Mouse (Mus musculus): ENCODE measurements around the gene Ganc. TPM values are rescaled to one million over a fixed set of nuclear protein-coding genes. Genes with fewer than 3 reads are reported as not detected.

The Ganc gene
- polyA plus RNA-seq (2015; fragmentation: Nextera tagmentation; extraction: Ambion mirVana), result 9.2 and 9.7 TPM in 2 replicates

DNA sequence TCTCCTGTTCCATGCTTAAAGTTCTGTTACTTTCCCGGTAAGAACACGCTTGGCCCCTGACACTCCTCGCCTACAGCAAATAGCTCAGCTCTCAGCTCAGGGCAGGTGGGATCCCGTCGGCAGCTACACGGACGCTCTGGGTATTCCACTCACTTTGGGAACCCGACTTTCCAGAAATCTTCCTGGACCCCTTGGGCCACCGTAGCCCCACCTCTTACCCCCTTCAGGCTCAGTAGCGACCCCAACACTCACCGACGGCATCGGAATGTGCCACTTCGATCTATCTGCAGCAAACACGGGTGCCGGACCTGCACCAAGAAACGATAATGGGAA, at the start of gene Ganc:
Gene Ganc, plus strand, starts transcription at position 244 of the 333 bp plus-strand sequence.
- Histone ChIP-seq H3K27ac (peak within 1 kb of the TSS; percentile 91), H3K36me3 (replicated peaks) (no peaks in the 10 kb centered on the region), H3K4me1 (peaks cover 19% of the 10 kb centered on the region), H3K9ac (peak within 1 kb of the TSS; percentile 76), H3K4me2 (peak within 1 kb of the TSS; percentile 93), H3K9me3 (no peaks in the 10 kb centered on the region), H3K4me3 (peak within 1 kb of the TSS; percentile 93), H3K27me3 (replicated peaks) (no peaks in the 10 kb centered on the region)
- under 1% methylated on average over 17 of the region's 17 CpGs for WGBS
- ATAC-seq (replicated peaks), result peak; percentile 85

DNA sequence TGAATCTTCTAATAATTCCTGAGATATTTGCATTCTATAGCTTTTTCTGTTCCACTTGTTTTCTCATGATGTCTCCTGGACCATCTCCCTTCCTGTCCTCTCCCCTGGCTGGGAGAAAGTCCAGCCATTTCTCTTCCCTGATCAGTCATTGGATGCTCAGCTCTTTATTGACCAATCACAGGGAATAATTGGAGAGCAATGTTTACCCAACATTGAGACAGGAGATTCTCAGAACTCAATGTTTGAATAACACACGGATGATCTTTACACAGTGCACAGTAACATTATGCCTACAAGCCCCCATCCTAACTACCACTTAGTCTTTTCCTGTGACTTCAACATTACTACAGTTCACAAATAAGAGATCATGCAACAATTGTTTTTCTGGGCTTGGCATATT, 43.3 kb upstream of the Ganc start:
- no peaks in the 10 kb centered on the region for H3K27me3 ChIP-seq (replicated peaks)
- H3K36me3 ChIP-seq (replicated peaks), result peaks cover 40% of the 10 kb centered on the region
- no peak for ATAC-seq (replicated peaks)

DNA sequence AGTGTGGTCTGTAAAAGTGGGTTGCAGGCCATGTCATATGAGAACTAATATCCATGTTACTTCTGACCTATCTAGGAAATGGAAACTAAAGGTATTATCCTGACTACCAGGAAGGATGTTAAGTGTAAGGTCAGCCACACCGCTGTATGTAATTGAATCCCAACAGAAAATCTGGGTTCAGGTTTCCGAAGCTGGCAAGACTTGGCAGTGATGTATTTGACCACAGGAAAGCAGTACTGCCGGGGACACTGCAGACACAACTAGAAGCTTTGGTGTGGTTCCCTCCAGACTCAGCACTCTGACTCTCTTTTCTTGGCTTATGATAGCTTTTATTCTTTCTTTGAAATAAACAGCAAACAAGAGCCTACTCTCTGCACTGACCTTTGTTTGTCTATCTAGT, 37.2 kb upstream of the Ganc start:
- no peak for ATAC-seq (replicated peaks)
- Histone ChIP-seq H3K4me2 (no peak overlapping the region), H3K36me3 (replicated peaks) (peaks cover 54% of the 10 kb centered on the region), H3K4me3 (no peak overlapping the region), H3K9me3 (no peaks in the 10 kb centered on the region), H3K27ac (no peak overlapping the region), H3K27me3 (replicated peaks) (no peaks in the 10 kb centered on the region), H3K9ac (no peak overlapping the region), H3K4me1 (no peaks in the 10 kb centered on the region)
- WGBS, result 97% methylated on average over 3 of the region's 3 CpGs

More for the DNA sequence above, 43.3 kb upstream of the Ganc start:
- Histone ChIP-seq H3K4me3 (no peak overlapping the region), H3K9ac (no peak overlapping the region), H3K27ac (no peak overlapping the region), H3K9me3 (no peaks in the 10 kb centered on the region), H3K4me2 (no peak overlapping the region), H3K4me1 (no peaks in the 10 kb centered on the region)
- WGBS, result 84% methylated on average over 1 of the region's 1 CpGs

DNA sequence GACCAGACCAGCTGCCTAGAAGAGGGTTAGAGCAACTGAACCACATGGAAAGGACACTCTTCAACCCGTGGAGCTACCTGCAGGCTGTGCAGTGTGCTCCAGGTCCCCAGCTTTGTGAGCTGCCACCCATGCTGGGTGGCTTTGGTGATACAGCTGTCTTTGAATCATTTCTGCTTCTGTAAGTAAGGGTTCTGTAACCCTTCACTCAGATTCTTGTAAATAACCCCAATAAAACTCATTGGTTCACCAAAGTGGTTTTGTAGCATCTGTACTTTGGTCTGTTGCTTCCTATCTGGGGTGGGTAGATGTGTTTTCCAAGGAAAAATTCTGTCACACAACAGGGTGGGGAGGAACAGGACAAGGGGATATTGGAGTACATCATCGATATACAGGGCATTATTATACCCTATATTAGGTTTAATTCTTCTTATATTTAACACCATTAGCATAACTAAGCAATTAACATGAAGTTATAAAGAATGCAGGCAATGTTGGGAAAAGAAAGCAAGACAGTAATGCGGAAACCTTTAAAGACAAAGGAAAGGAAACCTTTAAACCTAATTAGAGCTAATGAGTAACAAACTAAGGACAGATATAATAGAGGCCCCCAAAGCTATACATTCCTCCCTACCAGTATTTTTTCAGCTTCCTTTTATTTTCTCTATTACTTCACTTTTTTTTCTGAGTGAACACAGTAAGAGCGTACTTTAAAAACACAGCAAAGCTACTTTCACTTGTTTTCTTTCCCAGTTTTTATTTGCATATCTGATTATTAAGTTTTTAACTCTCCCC, 36.1 kb upstream of the Ganc start:
- Histone ChIP-seq H3K4me3 (no peak overlapping the region), H3K27me3 (replicated peaks) (no peaks in the 10 kb centered on the region), H3K27ac (no peak overlapping the region), H3K4me2 (no peak overlapping the region), H3K4me1 (no peaks in the 10 kb centered on the region), H3K9ac (no peak overlapping the region), H3K9me3 (no peaks in the 10 kb centered on the region), H3K36me3 (replicated peaks) (peaks cover 53% of the 10 kb centered on the region)
- no peak for ATAC-seq (replicated peaks)
- WGBS, result 92% methylated on average over 4 of the region's 4 CpGs

DNA sequence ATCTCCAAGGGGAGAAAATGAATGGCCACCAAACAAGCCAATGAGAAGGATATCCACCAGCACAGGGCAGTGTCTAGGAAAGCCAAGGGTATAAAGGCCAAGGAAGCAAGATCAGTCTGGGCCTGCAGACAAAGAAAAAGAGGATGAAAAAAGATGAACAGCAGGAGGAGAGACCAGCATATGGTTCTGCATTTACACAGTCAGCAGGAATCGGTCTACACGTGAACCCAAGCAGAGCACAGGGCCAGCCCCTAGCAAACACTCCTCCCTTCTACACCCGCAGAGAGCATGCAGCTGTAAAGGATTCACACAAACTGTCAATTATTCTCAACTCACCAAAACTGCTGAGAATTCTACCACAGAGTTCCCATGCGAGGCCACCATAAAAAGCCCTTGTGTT, 29.8 kb upstream of the Ganc start:
- ATAC-seq (replicated peaks), result no peak
- peaks cover 47% of the 10 kb centered on the region for H3K36me3 ChIP-seq (replicated peaks)
- H3K9me3 ChIP-seq, result no peaks in the 10 kb centered on the region
- H3K9ac ChIP-seq, result no peak overlapping the region
- H3K4me3 ChIP-seq, result no peak overlapping the region
- H3K27ac ChIP-seq, result no peak overlapping the region
- H3K4me2 ChIP-seq, result no peak overlapping the region
- no peaks in the 10 kb centered on the region for H3K4me1 ChIP-seq
- H3K27me3 ChIP-seq (replicated peaks), result no peaks in the 10 kb centered on the region
- 80% methylated on average over 4 of the region's 4 CpGs for WGBS

DNA sequence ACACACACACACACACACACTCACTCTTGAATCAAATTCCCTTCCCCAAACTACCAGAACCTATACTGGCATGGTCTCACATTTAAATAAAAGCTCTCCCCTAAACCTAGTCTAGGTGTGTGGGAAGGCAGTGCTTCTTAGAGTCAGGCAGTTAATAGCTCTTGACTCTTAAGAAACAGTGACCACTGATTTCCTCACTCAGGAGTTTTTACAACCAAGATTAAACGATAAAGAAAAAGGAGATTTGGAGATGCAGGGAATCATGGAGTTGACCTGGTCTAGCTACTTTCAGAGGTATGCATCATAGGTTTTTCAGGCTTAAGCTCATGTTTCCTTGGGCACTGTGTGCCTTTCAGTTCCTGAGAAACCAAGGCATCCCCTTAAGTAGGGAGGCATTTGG, 17.4 kb upstream of the Ganc start:
- H3K4me1 ChIP-seq, result no peaks in the 10 kb centered on the region
- H3K27ac ChIP-seq, result no peak overlapping the region
- no peak for ATAC-seq (replicated peaks)
- peaks cover 45% of the 10 kb centered on the region; the same call in 1 of the 2 replicates for H3K36me3 ChIP-seq (replicated peaks)
- H3K9me3 ChIP-seq, result no peaks in the 10 kb centered on the region
- no peaks in the 10 kb centered on the region for H3K27me3 ChIP-seq (replicated peaks)
- WGBS, result 96% methylated on average over 1 of the region's 1 CpGs
- H3K4me3 ChIP-seq, result no peak overlapping the region
- H3K4me2 ChIP-seq, result no peak overlapping the region
- no peak overlapping the region for H3K9ac ChIP-seq

DNA sequence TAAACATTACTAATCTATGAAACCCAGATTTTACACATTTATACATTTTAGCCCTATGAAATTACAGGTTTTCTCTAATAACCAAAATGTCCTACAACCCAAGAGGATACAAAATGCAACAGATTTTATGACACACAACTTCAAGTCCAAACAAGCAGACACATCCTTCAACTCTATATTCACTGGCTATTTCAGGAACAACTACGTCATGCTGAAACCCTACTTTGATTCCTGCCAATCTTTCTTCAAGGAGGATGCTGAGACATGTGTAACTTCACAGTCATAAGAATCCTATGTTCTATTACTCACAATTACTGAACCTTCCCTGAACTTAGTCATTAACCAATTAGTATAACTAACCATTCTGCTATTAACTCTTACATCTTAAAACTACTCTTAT, 16.4 kb upstream of the Ganc start:
- H3K9ac ChIP-seq, result no peak overlapping the region
- H3K36me3 ChIP-seq (replicated peaks), result peaks cover 38% of the 10 kb centered on the region; the same call in 1 of the 2 replicates
- no peak overlapping the region for H3K4me2 ChIP-seq
- no peak for ATAC-seq (replicated peaks)
- H3K9me3 ChIP-seq, result no peaks in the 10 kb centered on the region
- no peaks in the 10 kb centered on the region for H3K4me1 ChIP-seq
- no peak overlapping the region for H3K27ac ChIP-seq
- H3K27me3 ChIP-seq (replicated peaks), result no peaks in the 10 kb centered on the region
- H3K4me3 ChIP-seq, result no peak overlapping the region
- WGBS, result 84% methylated on average over 1 of the region's 1 CpGs

DNA sequence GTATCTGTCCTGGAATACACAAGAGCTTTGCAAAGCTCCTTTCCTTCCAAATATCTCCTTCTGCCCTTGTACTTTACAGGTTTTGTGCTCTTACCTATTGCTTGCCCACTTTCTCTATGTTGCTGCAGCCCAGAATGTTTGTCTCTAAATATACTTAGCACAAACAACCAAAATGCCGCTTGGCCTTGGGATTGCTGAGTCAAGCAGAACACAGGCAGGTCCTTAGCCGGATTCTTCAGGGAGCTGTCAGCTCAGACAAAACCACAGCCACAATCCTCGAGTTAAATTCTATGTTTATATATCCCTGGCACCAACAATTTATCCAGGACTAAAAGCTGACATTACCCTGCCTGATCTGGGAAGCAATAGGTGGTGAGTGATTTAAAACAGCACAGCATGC, 14.3 kb upstream of the Ganc start:
- no peak for ATAC-seq (replicated peaks)
- Histone ChIP-seq H3K4me3 (no peak overlapping the region), H3K27me3 (replicated peaks) (no peaks in the 10 kb centered on the region), H3K4me2 (no peak overlapping the region), H3K9ac (no peak overlapping the region), H3K36me3 (replicated peaks) (peaks cover 41% of the 10 kb centered on the region; the same call in 1 of the 2 replicates), H3K27ac (no peak overlapping the region), H3K4me1 (no peaks in the 10 kb centered on the region), H3K9me3 (no peaks in the 10 kb centered on the region)
- WGBS, result 94% methylated on average over 3 of the region's 3 CpGs

DNA sequence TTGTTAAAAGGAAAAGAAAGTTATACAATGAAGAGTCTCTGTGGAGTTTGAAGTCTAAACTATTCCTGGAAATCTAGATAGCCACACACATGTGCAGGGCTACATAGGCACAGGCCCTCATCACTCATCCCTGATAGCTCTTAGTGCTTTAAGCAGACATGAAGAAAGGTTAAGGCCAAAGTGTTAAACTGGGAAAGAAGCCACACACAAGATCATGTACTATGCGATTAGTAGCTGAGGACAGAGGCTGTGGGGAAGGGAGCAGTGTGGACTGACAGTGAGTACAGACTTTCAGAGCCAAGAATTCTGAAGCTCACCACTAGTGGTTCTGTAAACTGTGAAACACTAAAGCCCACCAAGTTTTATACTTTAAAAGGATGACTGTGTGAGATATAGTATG, 12.8 kb upstream of the Ganc start:
- H3K36me3 ChIP-seq (replicated peaks), result peaks cover 42% of the 10 kb centered on the region; the same call in 1 of the 2 replicates
- no peaks in the 10 kb centered on the region for H3K27me3 ChIP-seq (replicated peaks)
- no peaks in the 10 kb centered on the region for H3K9me3 ChIP-seq
- 98% methylated on average over 1 of the region's 1 CpGs for WGBS
- H3K4me1 ChIP-seq, result no peaks in the 10 kb centered on the region
- no peak overlapping the region for H3K4me3 ChIP-seq
- H3K27ac ChIP-seq, result no peak overlapping the region
- H3K4me2 ChIP-seq, result no peak overlapping the region
- no peak for ATAC-seq (replicated peaks)
- no peak overlapping the region for H3K9ac ChIP-seq

DNA sequence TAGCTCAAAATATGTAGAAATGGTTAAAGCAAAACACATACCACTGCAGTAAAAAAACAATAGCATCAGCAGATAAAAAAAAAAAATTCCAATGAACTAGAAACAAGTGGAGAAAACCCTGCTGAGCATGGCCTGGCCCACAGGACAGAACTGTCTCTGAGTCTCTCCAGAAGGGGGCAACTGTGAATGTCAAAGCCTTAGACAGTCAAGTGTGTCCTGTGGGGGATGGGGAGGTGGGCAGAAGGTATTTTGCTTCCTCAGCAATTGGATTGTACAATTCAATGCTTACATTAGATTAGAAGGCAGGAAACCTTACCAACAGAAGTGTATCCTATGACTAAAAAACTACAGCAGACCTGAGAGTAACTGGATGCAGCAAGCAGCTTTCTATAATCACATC, 11.3 kb upstream of the Ganc start:
- Histone ChIP-seq H3K4me3 (no peak overlapping the region), H3K36me3 (replicated peaks) (peaks cover 44% of the 10 kb centered on the region; the same call in 1 of the 2 replicates), H3K4me1 (no peaks in the 10 kb centered on the region), H3K27ac (no peak overlapping the region), H3K27me3 (replicated peaks) (no peaks in the 10 kb centered on the region), H3K4me2 (no peak overlapping the region), H3K9me3 (no peaks in the 10 kb centered on the region), H3K9ac (no peak overlapping the region)
- no peak for ATAC-seq (replicated peaks)

DNA sequence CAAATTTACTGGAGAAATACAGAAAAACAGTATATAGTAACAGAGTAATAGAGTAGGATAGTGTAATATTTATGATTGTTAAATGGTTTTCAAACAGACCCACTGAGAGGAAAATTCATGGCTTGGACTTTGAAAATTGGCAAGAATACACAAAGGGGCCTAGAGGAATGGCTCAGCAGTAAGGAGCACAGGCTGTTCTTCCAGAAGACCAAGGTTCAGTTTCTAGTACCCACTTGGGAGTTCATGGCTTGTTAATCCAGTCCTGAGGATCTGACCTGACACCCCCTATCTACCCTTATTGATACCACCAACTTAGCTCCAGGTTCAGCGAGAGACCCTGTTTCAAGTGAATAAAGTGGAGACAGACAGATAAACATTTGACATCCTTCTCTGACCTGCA, 5.7 kb upstream of the Ganc start:
- H3K36me3 ChIP-seq (replicated peaks), result peaks cover 19% of the 10 kb centered on the region; the same call in 1 of the 2 replicates
- no peak overlapping the region for H3K27ac ChIP-seq
- 96% methylated on average over 1 of the region's 1 CpGs for WGBS
- no peaks in the 10 kb centered on the region for H3K9me3 ChIP-seq
- no peak overlapping the region for H3K4me2 ChIP-seq
- H3K9ac ChIP-seq, result no peak overlapping the region
- H3K27me3 ChIP-seq (replicated peaks), result no peaks in the 10 kb centered on the region
- H3K4me1 ChIP-seq, result peaks cover 7% of the 10 kb centered on the region
- H3K4me3 ChIP-seq, result no peak overlapping the region
- ATAC-seq (replicated peaks), result no peak

DNA sequence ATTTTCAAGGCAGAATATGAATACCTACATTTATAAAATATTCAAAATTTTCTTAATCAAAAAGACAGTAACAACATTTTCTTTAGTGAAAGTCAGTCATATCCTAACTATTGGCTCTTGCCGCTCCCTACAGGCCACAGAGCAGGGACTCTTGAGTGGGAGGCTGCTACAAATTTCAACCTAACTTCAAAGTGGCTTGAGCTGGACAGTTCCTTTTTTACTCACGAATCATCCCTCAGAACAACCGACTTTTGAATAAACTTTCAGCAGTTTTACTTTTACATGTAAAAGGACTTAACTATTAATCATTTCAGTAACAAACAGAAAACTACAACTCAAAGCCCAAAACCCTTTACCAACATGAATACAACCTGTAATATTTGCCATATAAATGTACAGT, 883 bp upstream of the Ganc start:
- Histone ChIP-seq H3K4me2 (peak overlapping the region; percentile 93), H3K9ac (no peak overlapping the region; the same call in 1 of the 2 replicates), H3K9me3 (no peaks in the 10 kb centered on the region), H3K4me1 (peaks cover 19% of the 10 kb centered on the region), H3K27ac (no peak overlapping the region), H3K36me3 (replicated peaks) (no peaks in the 10 kb centered on the region), H3K27me3 (replicated peaks) (no peaks in the 10 kb centered on the region), H3K4me3 (peak overlapping the region; percentile 93)
- WGBS, result 59% methylated on average over 3 of the region's 3 CpGs
- ATAC-seq (replicated peaks), result no peak

All from midbrain, embryonic 15.5 days (tissue).